Mouse (Mus musculus) brain, embryonic 14.5 days (tissue): Measurements from ENCODE around the gene Galntl6.

ENCODE experiments used
- CTCF ChIP-seq: fragments of 200-500 bp; IDR thresholded peaks from 2 replicates; pipeline ENCODE4 v1.5.1; 2012; ENCODE audit warnings: inconsistent platforms, mild to moderate bottlenecking, moderate library complexity, borderline replicate concordance; ENCODE audit not compliant: insufficient read depth, insufficient read length; ENCODE audit errors: extremely low read depth
- POLR2A ChIP-seq: fragments of 200-500 bp; IDR thresholded peaks from 2 replicates; pipeline ENCODE4 v1.6.1; 2012; ENCODE audit warnings: mild to moderate bottlenecking, inconsistent platforms, borderline replicate concordance; ENCODE audit not compliant: poor library complexity, insufficient read depth, insufficient read length, severe bottlenecking; ENCODE audit errors: extremely low read depth

- TF ChIP-seq CTCF (no peak), POLR2A (no peak)
Observed at GRCm38 (mm10) chr8:57807060-57807459, 1105.4 kb downstream of the Galntl6 start.
